Mouse (Mus musculus): ENCODE data around the gene Abcb1b.
"Not testable (repeated sequence)": the region's sequence is repeated elsewhere in the genome, so short reads cannot be mapped to it uniquely, and the experiment has no call there.

The Abcb1b gene

GRCm38 (mm10) chr5:8863580-8864337, 65.8 kb downstream of the Abcb1b start:
- in situ Hi-C loops (cut with MboI, MseI): no loop called here

GRCm38 (mm10) chr5:8865630-8866029, 67.7 kb downstream of the Abcb1b start:
- in situ Hi-C loops (cut with MboI, MseI): not testable (repeated sequence)

- in situ Hi-C loops (cut with MboI, MseI): no loop called here
Measured at GRCm38 (mm10) chr5:8866366-8866765, 68.4 kb downstream of the Abcb1b start.

GRCm38 (mm10) chr5:8868019-8868418, 70.1 kb downstream of the Abcb1b start:
- in situ Hi-C loops (cut with MboI, MseI): no loop called here

GRCm38 (mm10) chr5:8872979-8873915, 75.3 kb downstream of the Abcb1b start:
- in situ Hi-C loops (cut with MboI, MseI): no loop called here

GRCm38 (mm10) chr5:8877086-8877485, 79.1 kb downstream of the Abcb1b start:
- in situ Hi-C loops (cut with MboI, MseI): no loop called here

GRCm38 (mm10) chr5:8877800-8878199, 79.9 kb downstream of the Abcb1b start:
- in situ Hi-C loops (cut with MboI, MseI): no loop called here

- in situ Hi-C loops (cut with MboI, MseI): no loop called here
Measured at GRCm38 (mm10) chr5:8885837-8886236, 87.9 kb downstream of the Abcb1b start.

GRCm38 (mm10) chr5:8893300-8894103, 95.6 kb downstream of the Abcb1b start, which contains the start of gene Abcb4:
Gene Abcb4 (plus strand): TSS chr5:8893717.
- in situ Hi-C loops (cut with MboI, MseI): no loop called here

GRCm38 (mm10) chr5:8894104-8894425, 96.1 kb downstream of the Abcb1b start:
- in situ Hi-C loops (cut with MboI, MseI): no loop called here

GRCm38 (mm10) chr5:8894641-8895490, 96.9 kb downstream of the Abcb1b start:
- in situ Hi-C loops (cut with MboI, MseI): no loop called here

- in situ Hi-C loops (cut with MboI, MseI): no loop called here
Measured at GRCm38 (mm10) chr5:8896198-8896597, 98.3 kb downstream of the Abcb1b start.

GRCm38 (mm10) chr5:8898246-8898645, 100.3 kb downstream of the Abcb1b start:
- in situ Hi-C loops (cut with MboI, MseI): no loop called here

GRCm38 (mm10) chr5:8901001-8901400, 103.1 kb downstream of the Abcb1b start:
- in situ Hi-C loops (cut with MboI, MseI): no loop called here

GRCm38 (mm10) chr5:8902141-8902817, 104.3 kb downstream of the Abcb1b start:
- in situ Hi-C loops (cut with MboI, MseI): no loop called here

- in situ Hi-C loops (cut with MboI, MseI): no loop called here
Measured at GRCm38 (mm10) chr5:8904539-8904938, 106.6 kb downstream of the Abcb1b start.

- in situ Hi-C loops (cut with MboI, MseI): no loop called here
Measured at GRCm38 (mm10) chr5:8911567-8912198, 113.7 kb downstream of the Abcb1b start.
